Mouse (Mus musculus) right cerebral cortex, postnatal 10 days (tissue): ENCODE measurements at regions not wholly inside any gene's neighbourhood (a gene's known extent, or its start where the extent isn't known, plus 50 kb on each side); places are given as distances from the start of the nearest gene placed in this dataset.

ENCODE experiments used
- DNase-seq, 2 experiments: peaks; one replicate each; pipeline ENCODE4 v3.0.0; 2021; ENCODE audit warnings: low spot score in 2 of 2

GRCm38 (mm10) chr8:8484546-8484945 lies 176.5 kb downstream of the Efnb2 start:
- peak in 1 of 2 experiments; percentile 32 for DNase-seq

DNA sequence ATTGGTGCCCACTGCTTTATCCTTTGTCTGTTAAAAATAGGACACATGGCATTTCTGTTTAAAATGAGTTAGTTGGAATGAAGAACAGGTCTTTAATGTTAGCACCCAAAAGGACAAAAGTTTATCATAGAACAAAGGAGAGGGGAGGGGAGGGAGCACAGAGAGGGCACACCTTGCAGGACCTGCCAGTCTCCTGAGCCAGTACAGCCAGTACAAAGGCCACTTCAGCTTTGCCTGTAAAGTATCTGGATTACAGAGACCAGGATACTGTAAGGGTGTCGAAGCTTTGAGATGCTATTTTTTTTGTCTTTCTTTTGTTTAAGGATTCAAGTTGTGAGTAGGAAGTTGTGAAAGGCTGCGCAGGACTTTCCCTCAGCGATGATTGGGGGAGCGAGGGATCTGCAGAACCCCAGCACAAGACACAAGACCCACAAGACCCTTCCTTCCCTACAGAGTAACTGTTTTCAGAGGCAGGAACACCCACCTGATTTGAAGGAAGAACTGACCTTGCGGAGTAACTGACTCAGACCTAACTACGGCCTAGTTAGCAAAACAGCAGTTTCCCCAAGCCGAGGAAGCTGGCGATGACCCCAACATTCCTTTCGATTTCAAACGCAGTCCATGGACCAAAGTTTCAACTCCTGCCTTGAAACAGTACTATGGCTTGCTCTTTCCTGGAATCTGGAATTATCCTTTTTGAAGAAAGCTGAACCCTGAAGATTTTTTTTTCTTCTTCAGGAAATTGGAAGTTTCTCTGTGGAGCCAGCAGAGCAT lies 178.1 kb downstream of the Efnb2 start:
- DNase-seq = no peak

- no peak for DNase-seq
These were observed 183.6 kb downstream of the Efnb2 start for GRCm38 (mm10) chr8:8477456-8477855.

GRCm38 (mm10) chr8:8468552-8468951 lies 192.5 kb downstream of the Efnb2 start:
- DNase-seq = no peak

DNA sequence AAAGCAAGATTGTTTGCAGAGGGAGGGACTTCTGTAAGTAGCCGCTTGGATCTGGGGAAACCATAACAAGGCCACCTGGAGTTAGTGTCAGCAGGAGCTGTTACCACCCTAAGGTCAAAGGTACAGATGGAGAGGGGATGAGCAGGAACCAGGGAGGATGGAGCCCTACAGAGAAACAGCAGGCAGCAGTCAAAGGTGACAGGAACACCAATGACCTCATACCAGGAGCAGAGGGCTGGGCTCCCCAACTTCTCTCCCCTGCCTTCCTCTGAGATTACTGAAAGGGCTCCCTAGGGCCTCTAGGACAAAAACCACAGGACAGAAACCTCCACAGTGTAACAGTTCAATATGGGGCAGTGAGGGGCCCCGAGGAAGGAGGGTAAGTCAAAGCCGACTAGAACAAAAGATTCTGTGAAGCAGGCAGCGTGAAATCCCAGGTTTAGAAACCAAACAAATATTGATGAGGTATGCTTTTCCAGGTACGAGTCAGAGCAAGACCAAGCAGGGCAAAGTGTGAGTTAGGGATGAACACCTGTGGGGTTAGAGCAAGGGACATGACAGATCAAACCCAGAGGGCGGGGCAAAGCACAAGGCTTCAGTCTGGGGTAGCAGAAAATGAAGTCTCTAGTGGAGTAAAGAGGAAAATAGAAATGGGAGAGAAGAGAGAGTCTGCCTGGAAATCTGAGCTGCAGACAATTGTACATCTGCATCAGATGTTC lies 194.4 kb downstream of the Efnb2 start:
- DNase-seq = no peak

DNA sequence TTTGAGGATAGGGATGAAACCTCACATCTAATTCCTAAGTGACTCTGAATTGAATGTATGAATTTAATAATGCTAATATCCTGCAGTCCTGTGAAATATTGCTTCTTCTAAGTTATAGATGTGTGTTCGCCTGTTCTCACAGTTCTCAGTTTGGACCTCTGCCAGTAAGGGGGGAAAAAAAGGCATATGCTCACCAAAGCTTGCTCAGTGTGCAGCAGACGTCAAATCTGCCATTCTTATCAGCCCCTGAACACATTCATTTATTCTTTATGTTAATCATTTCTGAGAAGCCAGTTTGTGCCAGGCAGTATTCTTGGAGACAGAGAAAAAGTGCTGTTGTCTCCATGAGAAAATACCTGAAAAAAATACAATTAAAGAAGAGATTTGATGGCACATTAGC lies 198.6 kb downstream of the Efnb2 start:
- DNase-seq = peak in 1 of 2 experiments; percentile 33

- no peak for DNase-seq
These were observed 203.5 kb downstream of the Efnb2 start for GRCm38 (mm10) chr8:8457536-8457935.

- DNase-seq = no peak
These were observed 207.1 kb downstream of the Efnb2 start for GRCm38 (mm10) chr8:8453944-8454343.

DNA sequence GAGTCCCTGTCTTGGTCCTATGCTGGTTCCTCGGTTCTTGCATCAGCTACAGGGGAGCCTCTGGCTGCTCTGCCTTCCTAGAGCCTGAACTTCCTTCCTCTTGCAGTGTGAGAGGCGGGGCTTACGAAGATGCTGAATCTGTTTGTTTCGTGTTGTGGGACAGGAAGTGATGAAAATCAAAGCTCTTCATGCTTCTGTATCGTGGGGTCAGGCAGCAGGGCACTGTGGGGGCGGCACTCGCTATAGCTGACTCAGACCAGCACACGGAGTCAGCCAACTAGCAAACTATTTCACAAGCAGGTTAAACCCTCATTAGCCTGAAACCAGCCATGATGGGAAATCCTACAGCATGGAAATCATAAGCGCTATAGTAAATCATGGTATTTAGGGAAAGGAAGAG lies 208.8 kb downstream of the Efnb2 start:
- no peak for DNase-seq

GRCm38 (mm10) chr8:8448911-8449310 lies 212.1 kb downstream of the Efnb2 start:
- DNase-seq = no peak

DNA sequence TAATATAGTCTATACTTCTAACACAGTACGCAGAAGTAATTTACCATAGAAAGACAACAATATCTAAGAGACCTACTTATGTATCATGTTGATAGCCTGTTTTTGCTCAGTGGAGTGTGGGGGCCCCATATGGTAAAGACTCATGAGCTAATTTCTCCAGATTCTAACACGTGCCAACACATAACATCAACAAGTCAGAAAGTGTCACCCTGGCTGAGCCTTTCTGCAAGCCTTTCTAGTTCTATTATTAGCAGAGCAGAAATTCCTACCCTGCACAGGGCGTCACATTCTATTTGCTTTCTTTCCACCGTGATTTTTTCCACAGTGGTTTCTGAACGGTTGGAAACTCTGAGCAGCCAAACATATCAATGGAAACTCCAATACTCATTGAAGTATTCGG lies 219.5 kb downstream of the Efnb2 start:
- no peak for DNase-seq

DNA sequence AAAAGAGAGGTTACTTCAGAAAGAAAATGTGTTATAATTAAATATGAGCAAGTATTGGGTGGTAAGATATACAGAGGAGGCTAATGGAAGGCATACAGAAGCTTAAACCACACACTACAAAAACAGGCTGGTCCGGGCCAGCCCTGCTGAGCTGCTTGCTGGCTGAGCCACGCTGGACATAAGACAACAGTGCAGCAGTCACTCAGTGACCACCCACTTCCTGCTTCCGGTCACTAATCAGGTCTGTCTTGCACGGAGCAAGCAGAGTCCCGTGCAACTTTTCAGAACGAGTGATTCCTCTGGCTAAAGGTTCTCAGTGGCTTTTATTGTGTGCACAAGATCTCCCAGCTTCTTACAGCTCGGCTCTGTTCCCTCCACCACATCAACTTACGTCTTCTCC lies 220.1 kb downstream of the Efnb2 start:
- no peak for DNase-seq

GRCm38 (mm10) chr8:8426201-8426600 lies 234.8 kb downstream of the Efnb2 start:
- DNase-seq = no peak

GRCm38 (mm10) chr8:8423443-8423842 lies 237.6 kb downstream of the Efnb2 start:
- DNase-seq = no peak

DNA sequence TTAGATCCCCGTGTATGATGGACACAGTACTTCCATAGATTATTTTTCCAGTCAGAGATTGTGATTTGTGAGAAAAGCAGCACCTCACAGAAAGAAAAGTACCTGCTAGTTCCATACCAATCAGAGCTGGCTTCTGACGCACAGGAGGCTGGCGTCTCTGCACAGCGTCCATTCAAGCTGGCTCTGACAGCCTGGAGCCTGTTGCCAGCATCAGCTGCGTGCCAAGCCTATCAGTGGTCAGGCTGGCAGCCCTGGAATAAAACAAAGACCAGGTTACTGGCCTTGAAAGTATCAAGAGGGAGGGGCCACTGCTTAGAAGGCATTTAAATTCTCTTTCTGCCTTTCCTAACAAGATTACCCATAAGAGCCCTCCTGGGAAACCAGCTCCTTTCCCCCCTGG lies 239.3 kb downstream of the Efnb2 start:
- DNase-seq = no peak

- no peak for DNase-seq
These were observed 241.4 kb downstream of the Efnb2 start for GRCm38 (mm10) chr8:8419360-8420330.

GRCm38 (mm10) chr8:8418929-8419328 lies 242.1 kb downstream of the Efnb2 start:
- DNase-seq = no peak

DNA sequence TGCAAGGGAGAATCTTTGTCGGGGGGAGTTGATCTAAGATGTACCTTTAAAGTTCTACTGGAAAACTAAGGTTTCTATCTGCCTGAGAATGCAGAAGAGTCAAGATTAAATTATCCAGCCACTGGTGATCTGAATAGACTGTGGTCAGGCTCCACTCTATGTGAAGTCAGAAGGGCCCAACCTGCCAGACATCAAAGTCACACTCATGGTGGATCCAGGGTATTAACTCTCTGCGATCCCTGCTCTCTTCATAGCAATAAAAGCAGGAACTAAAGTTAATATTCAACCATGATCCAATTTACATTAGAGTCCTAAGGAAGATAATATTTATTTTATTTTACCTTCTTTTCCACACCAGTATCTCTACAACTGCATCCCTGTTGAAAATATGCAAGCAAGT lies 242.5 kb downstream of the Efnb2 start:
- DNase-seq = no peak

GRCm38 (mm10) chr8:8416092-8416701 lies 244.8 kb downstream of the Efnb2 start:
- peak in 1 of 2 experiments; percentile 40 for DNase-seq

- DNase-seq = no peak
These were observed 253.7 kb downstream of the Efnb2 start for GRCm38 (mm10) chr8:8407357-8407756.

- DNase-seq = no peak
These were observed 257.6 kb downstream of the Efnb2 start for GRCm38 (mm10) chr8:8403410-8403809.

GRCm38 (mm10) chr8:8392303-8392702 lies 268.7 kb downstream of the Efnb2 start:
- peak in 1 of 2 experiments; percentile 26 for DNase-seq
